Mouse (Mus musculus): ENCODE results near the gene Rgs1. TPM values are rescaled to one million over a fixed set of nuclear protein-coding genes. Genes with fewer than 3 reads are reported as not detected.

Rgs1 gene
- total RNA-seq, 2 experiments from 2014 or later: 0.34 to 0.69 TPM

DNA sequence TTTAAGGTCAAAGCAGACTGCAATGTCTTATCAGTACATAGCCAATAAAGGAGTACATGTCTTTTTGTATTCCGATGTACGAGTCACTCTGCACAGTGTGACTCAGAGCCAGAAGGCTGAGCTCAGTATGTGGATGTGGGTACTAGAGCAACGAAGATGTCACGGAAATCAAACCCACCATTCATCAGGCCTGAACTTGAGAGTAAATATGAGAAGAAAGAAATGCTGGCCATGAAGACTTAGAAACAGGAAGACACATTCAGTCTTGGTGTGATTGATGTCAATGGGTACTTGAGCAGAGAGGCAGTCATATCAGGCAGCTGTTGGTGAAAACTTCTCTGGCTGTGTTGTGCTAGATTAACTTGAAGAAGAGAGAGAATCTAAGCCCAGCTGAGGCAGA, 46.1 kb downstream of the Rgs1 start:
- no peak for DNase-seq (ENCODE audit: extremely low spot score in 1 of 2, low spot score in 2 of 2)
- intact Hi-C loops (cut with DNase I): no loop called here

DNA sequence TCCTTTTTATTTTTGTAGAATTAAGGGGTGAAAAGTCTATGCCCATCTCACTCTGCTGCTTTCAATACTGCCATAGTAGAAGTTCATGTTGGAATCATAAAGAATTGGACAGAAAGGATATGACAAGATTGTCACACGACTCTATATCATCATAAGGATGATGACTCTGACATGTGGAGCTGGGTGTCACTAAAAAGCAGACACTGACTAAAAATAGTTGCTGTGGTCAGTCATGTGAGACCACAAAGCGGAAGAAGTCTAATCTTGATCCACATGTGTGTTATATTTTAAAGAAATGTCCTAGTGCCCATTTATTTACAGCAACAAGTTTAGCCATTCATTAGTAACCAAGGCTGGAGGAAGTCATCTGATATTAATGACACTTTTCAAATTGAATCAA, 48.5 kb downstream of the Rgs1 start:
- DNase-seq (ENCODE audit: extremely low spot score in 1 of 2, low spot score in 2 of 2): no peak
- intact Hi-C loops (cut with DNase I): no loop called here

DNA sequence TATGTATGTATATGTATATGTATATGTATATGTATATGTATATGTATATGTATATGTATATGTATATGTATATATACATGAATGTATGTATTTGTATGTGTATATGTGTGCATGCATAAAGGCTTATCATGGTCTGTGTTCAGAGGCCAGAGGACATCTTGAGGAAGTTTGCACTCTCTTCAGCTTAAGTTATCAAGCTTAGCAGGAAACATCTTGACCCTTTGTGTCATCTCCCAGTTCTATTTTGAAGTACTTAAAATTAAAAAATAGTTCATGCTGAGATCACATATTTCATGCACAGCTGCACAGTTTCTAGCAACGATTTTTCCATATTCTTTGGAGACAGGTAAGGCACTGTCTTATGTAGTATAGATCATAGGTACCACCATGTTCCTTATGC, 49.5 kb downstream of the Rgs1 start:
- intact Hi-C loops (cut with DNase I): loop anchor here (5.0 to 10.0 kb wide), 2 partner anchors 178 to 395 kb away; no protein-coding TSS in a partner anchor
- DNase-seq (ENCODE audit: extremely low spot score in 1 of 2, low spot score in 2 of 2): no peak

GRCm38 (mm10) chr1:144197684-144198083, 51.4 kb downstream of the Rgs1 start:
- peak in 1 of 2 experiments; percentile 28 for DNase-seq (ENCODE audit: extremely low spot score in 1 of 2, low spot score in 2 of 2)
- intact Hi-C loops (cut with DNase I): loop anchor here (5.0 to 10.0 kb wide), 2 partner anchors 180 to 393 kb away; no protein-coding TSS in a partner anchor

Other genes with a start within 250 kb of the Rgs1 start
- gene Rgs2, start 245.1 kb downstream of the Rgs1 start, total RNA-seq (2021): 10 to 100 TPM; 59.3 to 60.5 TPM
- 1 to 10 TPM; 2.7 to 2.9 TPM for gene Rgs13, start 71.9 kb downstream of the Rgs1 start, total RNA-seq (2021)

All from left cerebral cortex, postnatal 10 days (tissue).